Mouse (Mus musculus): ENCODE data around the gene Tor1aip2. TPM values are rescaled to one million over a fixed set of nuclear protein-coding genes. Genes with fewer than 3 reads are reported as not detected.

Tor1aip2 gene
- polyA plus RNA-seq, 1 experiment from 2014 or later, result 104 TPM

- H3K9ac ChIP-seq (ENCODE audit: low read length), result no peak overlapping the region
- no peaks in the 10 kb centered on the region for H3K4me1 ChIP-seq (replicated peaks; ENCODE audit: control insufficient read depth, insufficient read depth, low read length)
- H3K27me3 ChIP-seq (ENCODE audit: control insufficient read depth, insufficient read depth, low read depth, low read length), result no peaks in the 10 kb centered on the region
- no peak overlapping the region for H3K4me2 ChIP-seq (ENCODE audit: low read depth, low read length)
- no peak for ATAC-seq (ENCODE audit: low read depth)
- no peaks in the 10 kb centered on the region for H3K36me3 ChIP-seq (ENCODE audit: control insufficient read depth, insufficient read depth, low read length)
- H3K27ac ChIP-seq (ENCODE audit: low read length), result no peak overlapping the region
- no peaks in the 10 kb centered on the region for H3K9me3 ChIP-seq (ENCODE audit: control insufficient read depth, low read length)
- no peak overlapping the region for H3K4me3 ChIP-seq (ENCODE audit: low read length)
- 62% methylated on average over 5 of the region's 5 CpGs for WGBS
Observed at GRCm38 (mm10) chr1:156087586-156087985, 52.4 kb downstream of the Tor1aip2 start.

GRCm38 (mm10) chr1:156089561-156089960 is 54.4 kb downstream of the Tor1aip2 start:
- Histone ChIP-seq H3K27ac (ENCODE audit: low read length) (no peak overlapping the region), H3K4me3 (ENCODE audit: low read length) (no peak overlapping the region), H3K9me3 (ENCODE audit: control insufficient read depth, low read length) (no peaks in the 10 kb centered on the region), H3K9ac (ENCODE audit: low read length) (no peak overlapping the region), H3K4me2 (ENCODE audit: low read depth, low read length) (no peak overlapping the region), H3K4me1 (replicated peaks; ENCODE audit: control insufficient read depth, insufficient read depth, low read length) (no peaks in the 10 kb centered on the region), H3K27me3 (ENCODE audit: control insufficient read depth, insufficient read depth, low read depth, low read length) (no peaks in the 10 kb centered on the region), H3K36me3 (ENCODE audit: control insufficient read depth, insufficient read depth, low read length) (no peaks in the 10 kb centered on the region)
- ATAC-seq (ENCODE audit: low read depth), result no peak
- 76% methylated on average over 8 of the region's 8 CpGs for WGBS

GRCm38 (mm10) chr1:156090042-156090441 is 54.8 kb downstream of the Tor1aip2 start:
- no peak overlapping the region for H3K9ac ChIP-seq (ENCODE audit: low read length)
- WGBS, result 75% methylated on average over 4 of the region's 4 CpGs
- ATAC-seq (ENCODE audit: low read depth), result no peak

GRCm38 (mm10) chr1:156091811-156092210 is 56.6 kb downstream of the Tor1aip2 start:
- no peaks in the 10 kb centered on the region for H3K27me3 ChIP-seq (ENCODE audit: control insufficient read depth, insufficient read depth, low read depth, low read length)
- H3K4me3 ChIP-seq (ENCODE audit: low read length), result no peak overlapping the region
- no peak overlapping the region for H3K9ac ChIP-seq (ENCODE audit: low read length)
- no peaks in the 10 kb centered on the region for H3K4me1 ChIP-seq (replicated peaks; ENCODE audit: control insufficient read depth, insufficient read depth, low read length)
- no peaks in the 10 kb centered on the region for H3K9me3 ChIP-seq (ENCODE audit: control insufficient read depth, low read length)
- WGBS, result 74% methylated on average over 4 of the region's 4 CpGs
- no peak overlapping the region for H3K27ac ChIP-seq (ENCODE audit: low read length)
- H3K36me3 ChIP-seq (ENCODE audit: control insufficient read depth, insufficient read depth, low read length), result no peaks in the 10 kb centered on the region
- no peak overlapping the region for H3K4me2 ChIP-seq (ENCODE audit: low read depth, low read length)
- no peak for ATAC-seq (ENCODE audit: low read depth)

More at GRCm38 (mm10) chr1:156090042-156090441, 54.8 kb downstream of the Tor1aip2 start:
- H3K4me3 ChIP-seq (ENCODE audit: low read length), result no peak overlapping the region
- H3K27ac ChIP-seq (ENCODE audit: low read length), result no peak overlapping the region
- no peaks in the 10 kb centered on the region for H3K27me3 ChIP-seq (ENCODE audit: control insufficient read depth, insufficient read depth, low read depth, low read length)
- no peaks in the 10 kb centered on the region for H3K4me1 ChIP-seq (replicated peaks; ENCODE audit: control insufficient read depth, insufficient read depth, low read length)
- H3K9me3 ChIP-seq (ENCODE audit: control insufficient read depth, low read length), result no peaks in the 10 kb centered on the region
- no peak overlapping the region for H3K4me2 ChIP-seq (ENCODE audit: low read depth, low read length)
- H3K36me3 ChIP-seq (ENCODE audit: control insufficient read depth, insufficient read depth, low read length), result no peaks in the 10 kb centered on the region

GRCm38 (mm10) chr1:156103763-156104162 is 68.6 kb downstream of the Tor1aip2 start:
- Histone ChIP-seq H3K4me1 (replicated peaks; ENCODE audit: control insufficient read depth, insufficient read depth, low read length) (no peaks in the 10 kb centered on the region), H3K9me3 (ENCODE audit: control insufficient read depth, low read length) (peaks cover 6% of the 10 kb centered on the region; the same call in 1 of the 2 replicates), H3K27me3 (ENCODE audit: control insufficient read depth, insufficient read depth, low read depth, low read length) (no peaks in the 10 kb centered on the region), H3K4me3 (ENCODE audit: low read length) (no peak overlapping the region), H3K4me2 (ENCODE audit: low read depth, low read length) (no peak overlapping the region), H3K36me3 (ENCODE audit: control insufficient read depth, insufficient read depth, low read length) (no peaks in the 10 kb centered on the region), H3K9ac (ENCODE audit: low read length) (no peak overlapping the region), H3K27ac (ENCODE audit: low read length) (no peak overlapping the region)
- WGBS, result 85% methylated on average over 2 of the region's 2 CpGs
- no peak for ATAC-seq (ENCODE audit: low read depth)

GRCm38 (mm10) chr1:156105381-156105780 is 70.2 kb downstream of the Tor1aip2 start:
- no peak for ATAC-seq (ENCODE audit: low read depth)
- no peaks in the 10 kb centered on the region for H3K27me3 ChIP-seq (ENCODE audit: control insufficient read depth, insufficient read depth, low read depth, low read length)
- no peaks in the 10 kb centered on the region for H3K4me1 ChIP-seq (replicated peaks; ENCODE audit: control insufficient read depth, insufficient read depth, low read length)
- no peak overlapping the region for H3K27ac ChIP-seq (ENCODE audit: low read length)
- H3K4me2 ChIP-seq (ENCODE audit: low read depth, low read length), result no peak overlapping the region
- peaks cover 6% of the 10 kb centered on the region; the same call in 1 of the 2 replicates for H3K9me3 ChIP-seq (ENCODE audit: control insufficient read depth, low read length)
- H3K36me3 ChIP-seq (ENCODE audit: control insufficient read depth, insufficient read depth, low read length), result no peaks in the 10 kb centered on the region
- H3K4me3 ChIP-seq (ENCODE audit: low read length), result no peak overlapping the region
- no peak overlapping the region for H3K9ac ChIP-seq (ENCODE audit: low read length)
- 54% methylated on average over 2 of the region's 2 CpGs for WGBS

GRCm38 (mm10) chr1:156107424-156107823 is 72.2 kb downstream of the Tor1aip2 start:
- WGBS, result 65% methylated on average over 2 of the region's 2 CpGs
- H3K36me3 ChIP-seq (ENCODE audit: control insufficient read depth, insufficient read depth, low read length), result no peaks in the 10 kb centered on the region
- no peak for ATAC-seq (ENCODE audit: low read depth)
- H3K4me2 ChIP-seq (ENCODE audit: low read depth, low read length), result no peak overlapping the region
- H3K4me3 ChIP-seq (ENCODE audit: low read length), result no peak overlapping the region
- no peak overlapping the region for H3K27ac ChIP-seq (ENCODE audit: low read length)
- no peak overlapping the region for H3K9ac ChIP-seq (ENCODE audit: low read length)
- no peaks in the 10 kb centered on the region for H3K27me3 ChIP-seq (ENCODE audit: control insufficient read depth, insufficient read depth, low read depth, low read length)
- peaks cover 6% of the 10 kb centered on the region; the same call in 1 of the 2 replicates for H3K9me3 ChIP-seq (ENCODE audit: control insufficient read depth, low read length)
- no peaks in the 10 kb centered on the region for H3K4me1 ChIP-seq (replicated peaks; ENCODE audit: control insufficient read depth, insufficient read depth, low read length)

GRCm38 (mm10) chr1:156108400-156108799 is 73.2 kb downstream of the Tor1aip2 start:
- Histone ChIP-seq H3K9ac (ENCODE audit: low read length) (no peak overlapping the region), H3K4me2 (ENCODE audit: low read depth, low read length) (no peak overlapping the region), H3K27me3 (ENCODE audit: control insufficient read depth, insufficient read depth, low read depth, low read length) (no peaks in the 10 kb centered on the region), H3K9me3 (ENCODE audit: control insufficient read depth, low read length) (peaks cover 6% of the 10 kb centered on the region; the same call in 1 of the 2 replicates), H3K4me3 (ENCODE audit: low read length) (no peak overlapping the region), H3K27ac (ENCODE audit: low read length) (no peak overlapping the region), H3K4me1 (replicated peaks; ENCODE audit: control insufficient read depth, insufficient read depth, low read length) (no peaks in the 10 kb centered on the region), H3K36me3 (ENCODE audit: control insufficient read depth, insufficient read depth, low read length) (no peaks in the 10 kb centered on the region)
- ATAC-seq (ENCODE audit: low read depth), result no peak
- WGBS, result 55% methylated on average over 10 of the region's 10 CpGs

- ATAC-seq (ENCODE audit: low read depth), result no peak
- H3K9ac ChIP-seq (ENCODE audit: low read length), result no peak overlapping the region
- 73% methylated on average over 9 of the region's 9 CpGs for WGBS
Observed at GRCm38 (mm10) chr1:156111090-156111489, 75.9 kb downstream of the Tor1aip2 start.

GRCm38 (mm10) chr1:156111728-156112127 is 76.5 kb downstream of the Tor1aip2 start:
- Histone ChIP-seq H3K27me3 (ENCODE audit: control insufficient read depth, insufficient read depth, low read depth, low read length) (no peaks in the 10 kb centered on the region), H3K4me2 (ENCODE audit: low read depth, low read length) (no peak overlapping the region), H3K4me1 (replicated peaks; ENCODE audit: control insufficient read depth, insufficient read depth, low read length) (no peaks in the 10 kb centered on the region), H3K9me3 (ENCODE audit: control insufficient read depth, low read length) (no peaks in the 10 kb centered on the region), H3K4me3 (ENCODE audit: low read length) (no peak overlapping the region), H3K9ac (ENCODE audit: low read length) (no peak overlapping the region), H3K27ac (ENCODE audit: low read length) (no peak overlapping the region), H3K36me3 (ENCODE audit: control insufficient read depth, insufficient read depth, low read length) (no peaks in the 10 kb centered on the region)
- WGBS, result 21% methylated on average over 12 of the region's 12 CpGs
- ATAC-seq (ENCODE audit: low read depth), result no peak

More at GRCm38 (mm10) chr1:156111090-156111489, 75.9 kb downstream of the Tor1aip2 start:
- Histone ChIP-seq H3K27ac (ENCODE audit: low read length) (no peak overlapping the region), H3K4me1 (replicated peaks; ENCODE audit: control insufficient read depth, insufficient read depth, low read length) (no peaks in the 10 kb centered on the region), H3K27me3 (ENCODE audit: control insufficient read depth, insufficient read depth, low read depth, low read length) (no peaks in the 10 kb centered on the region), H3K4me3 (ENCODE audit: low read length) (no peak overlapping the region), H3K36me3 (ENCODE audit: control insufficient read depth, insufficient read depth, low read length) (no peaks in the 10 kb centered on the region), H3K4me2 (ENCODE audit: low read depth, low read length) (no peak overlapping the region), H3K9me3 (ENCODE audit: control insufficient read depth, low read length) (no peaks in the 10 kb centered on the region)

Data from lung, embryonic 16.5 days (tissue).